Mouse (Mus musculus) heart, adult 11 months (tissue): ENCODE results near the gene Capn2.
A peak's percentile ranks its signal among the peaks of the same experiment; 100 is the strongest.

Source experiments
- DNase-seq: peaks from one replicate; pipeline ENCODE4 v3.0.0; 2022

Capn2 gene

DNA sequence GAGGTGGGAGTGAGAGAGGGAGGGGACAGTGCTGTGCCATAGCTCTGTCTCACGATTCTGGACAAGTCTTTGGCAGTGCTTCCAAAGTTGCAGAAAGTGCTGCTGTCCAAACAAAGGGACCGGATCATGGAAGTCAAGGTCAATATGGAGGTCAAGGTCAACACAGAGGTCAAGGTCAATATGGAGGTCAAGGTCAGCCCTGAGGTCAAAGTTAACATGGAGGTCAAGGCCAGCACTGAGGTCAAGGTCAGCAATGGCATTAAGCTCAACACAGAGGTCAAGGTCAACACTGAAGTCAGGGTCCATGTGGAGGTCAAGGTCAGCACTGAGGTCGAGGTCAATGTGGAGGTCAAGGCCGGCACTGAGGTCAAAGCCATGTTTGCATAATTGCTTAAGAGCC is 16.6 kb downstream of the Capn2 start:
- DNase-seq: no peak

DNA sequence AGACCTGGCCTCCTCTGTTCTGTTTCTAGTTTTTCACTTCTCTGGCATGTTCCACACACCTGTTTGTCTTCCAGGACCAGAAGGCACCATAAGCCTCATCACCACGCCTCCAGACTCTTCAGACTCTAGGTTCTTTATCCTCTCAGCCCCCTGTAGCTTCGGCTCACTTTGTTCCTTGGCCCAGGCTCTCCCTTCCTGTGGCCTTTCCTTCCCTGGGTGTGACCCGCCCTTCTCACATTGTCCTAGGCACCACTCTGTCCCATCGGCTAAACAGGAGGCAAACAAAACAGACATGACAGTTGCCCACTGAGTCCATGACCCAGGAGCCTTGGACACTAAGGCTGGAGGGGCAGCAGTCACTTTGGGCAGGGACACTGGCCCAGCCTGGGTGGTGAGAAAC is 17.2 kb downstream of the Capn2 start:
- peak; percentile 98 for DNase-seq

DNA sequence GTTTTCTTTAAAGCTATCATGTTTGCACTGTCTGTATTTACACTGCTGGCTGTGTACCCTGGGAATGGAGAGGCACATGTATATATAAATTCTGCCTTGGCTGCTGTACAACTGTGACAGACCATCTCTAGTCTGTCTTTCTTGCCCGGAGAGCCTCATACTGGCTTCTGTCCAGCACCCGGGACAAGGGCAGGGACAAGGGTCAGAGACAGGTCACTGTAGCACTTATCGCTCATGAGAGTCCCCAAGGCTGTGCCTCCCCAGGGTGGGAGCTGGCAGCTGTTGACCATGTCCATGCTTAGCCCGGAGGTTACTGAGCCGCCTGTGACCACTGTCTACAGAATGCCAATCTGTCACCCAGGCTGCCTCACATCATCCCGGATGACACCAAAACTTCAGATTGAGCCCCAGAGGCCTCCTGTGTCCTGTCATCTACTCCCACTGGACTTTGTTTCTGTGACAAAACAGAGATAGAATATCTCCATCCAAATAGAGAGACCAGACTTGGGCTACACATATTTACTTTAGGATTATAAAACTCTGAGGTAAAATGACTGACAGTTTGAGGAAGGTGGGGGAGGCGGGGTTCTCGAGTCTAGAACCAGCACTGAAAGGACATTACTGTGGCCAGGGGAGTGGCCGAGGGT is 17.8 kb downstream of the Capn2 start:
- DNase-seq: peak; percentile 97

DNA sequence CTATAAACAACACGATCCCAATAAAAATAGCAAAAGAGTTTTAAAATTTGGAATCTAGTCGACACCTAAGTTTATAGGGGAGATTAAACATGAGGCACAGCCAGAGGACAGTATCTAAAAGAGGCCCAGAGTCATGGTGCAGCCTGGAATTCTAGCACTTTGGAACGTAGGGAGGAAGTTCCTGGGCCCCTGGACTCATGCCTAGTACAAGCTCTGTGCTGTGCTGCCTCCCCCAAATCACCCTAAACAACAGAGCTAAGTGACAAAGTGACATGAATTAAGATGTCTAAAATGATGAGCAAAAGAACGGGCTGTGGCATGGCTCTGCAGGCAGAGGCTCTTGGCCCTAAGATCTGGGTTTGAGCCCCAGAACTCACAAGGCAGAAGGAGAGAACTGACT is 19.7 kb downstream of the Capn2 start:
- DNase-seq: peak; percentile 91

DNA sequence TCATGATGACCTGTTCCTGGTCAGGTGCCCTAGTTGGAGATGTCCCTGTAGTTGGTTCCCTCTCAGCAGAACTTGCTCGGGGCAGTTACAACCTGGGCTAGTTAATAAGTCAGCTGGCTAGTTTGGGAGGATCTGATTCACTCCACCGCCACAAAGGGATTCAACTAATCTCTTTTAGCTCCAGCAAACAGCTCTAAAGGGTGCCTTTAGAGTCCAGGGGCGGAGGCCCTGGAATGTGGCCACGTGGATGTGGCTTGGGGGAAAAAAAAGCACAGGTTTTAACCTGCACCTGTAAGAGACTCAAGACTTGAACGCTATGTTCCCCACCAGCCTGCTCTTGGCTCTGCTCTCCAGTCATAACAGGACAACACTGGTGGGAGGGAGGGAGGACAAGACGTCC is 20.7 kb downstream of the Capn2 start:
- DNase-seq: peak; percentile 86

DNA sequence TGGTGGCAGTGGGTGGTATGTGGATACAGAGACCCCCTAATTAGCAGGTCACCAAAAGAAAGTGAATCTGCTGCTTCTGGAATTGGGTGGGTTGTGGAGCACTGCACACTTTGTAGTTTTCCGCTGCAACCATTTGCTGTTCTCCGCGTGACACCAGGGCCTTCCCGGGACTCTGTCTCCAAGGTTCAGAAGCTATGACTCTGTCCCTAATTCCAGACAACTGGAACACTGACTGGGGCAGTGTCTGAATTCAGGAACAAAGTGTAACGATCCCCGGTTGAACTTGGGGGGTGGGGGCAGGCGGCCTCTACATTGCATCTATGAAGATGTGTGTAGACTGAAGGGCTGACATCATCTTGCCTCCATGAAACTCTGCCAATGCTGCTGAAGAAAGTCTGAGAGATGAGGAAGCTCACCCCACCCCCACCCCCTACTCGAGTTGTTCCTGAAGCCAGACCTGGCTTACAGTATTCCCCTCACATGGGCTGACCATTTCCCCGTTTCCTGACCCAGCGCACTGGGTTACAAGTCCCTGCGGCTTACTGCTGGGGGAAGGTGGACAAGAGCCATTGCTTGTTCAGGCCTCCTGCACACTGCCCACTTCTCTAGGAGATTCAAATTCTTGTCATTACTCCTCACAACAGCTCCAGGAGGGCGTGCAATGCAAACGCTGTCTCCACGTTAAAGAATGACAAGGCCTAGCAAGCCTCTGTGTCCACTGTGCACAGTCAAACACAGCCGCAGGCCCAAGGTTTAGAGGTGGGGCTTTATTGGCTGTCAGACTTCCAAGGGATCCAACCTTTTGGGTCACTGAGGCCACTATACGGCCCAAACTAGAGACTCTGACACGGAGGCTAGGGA is 22.9 kb downstream of the Capn2 start:
- peak; percentile 90 for DNase-seq

DNA sequence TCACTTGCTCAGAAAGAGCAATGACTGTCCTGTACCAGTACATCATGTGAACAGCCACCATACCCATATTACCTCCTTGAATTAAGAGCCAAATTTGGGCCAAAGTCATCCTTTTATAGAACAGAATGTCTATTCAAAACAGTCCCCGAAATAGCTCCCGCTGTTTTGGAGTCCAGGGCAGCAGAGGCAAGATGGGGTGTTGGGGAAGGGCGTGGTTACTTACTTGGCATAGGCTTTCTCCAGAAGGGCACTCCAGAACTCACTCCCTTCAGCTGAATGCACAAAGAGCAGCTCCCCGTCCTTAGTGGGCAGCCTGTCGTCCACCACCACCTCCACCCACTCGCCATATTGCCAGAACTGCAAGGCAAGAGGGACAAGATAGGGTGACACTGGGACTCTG is 25.6 kb downstream of the Capn2 start:
- peak; percentile 92 for DNase-seq

DNA sequence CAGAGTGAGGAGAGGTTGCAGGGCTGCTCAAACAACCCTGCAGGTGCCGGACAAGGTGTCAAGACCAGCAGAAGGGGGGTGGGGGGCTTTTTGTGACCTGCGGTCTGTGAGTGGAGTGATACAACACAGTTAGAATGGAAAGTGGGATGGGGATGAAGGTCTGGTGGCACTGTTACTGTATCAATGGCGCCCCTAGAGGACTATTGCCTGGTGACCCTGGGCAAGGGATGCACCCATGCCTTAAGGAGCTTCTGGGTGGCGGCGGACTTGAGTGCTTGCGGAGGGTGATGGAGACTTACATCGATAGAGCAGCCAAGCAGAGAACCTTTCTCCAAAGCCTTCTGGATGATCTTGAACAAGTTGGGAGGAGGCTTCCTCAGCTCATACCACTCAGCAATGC is 26.8 kb downstream of the Capn2 start:
- no peak for DNase-seq

DNA sequence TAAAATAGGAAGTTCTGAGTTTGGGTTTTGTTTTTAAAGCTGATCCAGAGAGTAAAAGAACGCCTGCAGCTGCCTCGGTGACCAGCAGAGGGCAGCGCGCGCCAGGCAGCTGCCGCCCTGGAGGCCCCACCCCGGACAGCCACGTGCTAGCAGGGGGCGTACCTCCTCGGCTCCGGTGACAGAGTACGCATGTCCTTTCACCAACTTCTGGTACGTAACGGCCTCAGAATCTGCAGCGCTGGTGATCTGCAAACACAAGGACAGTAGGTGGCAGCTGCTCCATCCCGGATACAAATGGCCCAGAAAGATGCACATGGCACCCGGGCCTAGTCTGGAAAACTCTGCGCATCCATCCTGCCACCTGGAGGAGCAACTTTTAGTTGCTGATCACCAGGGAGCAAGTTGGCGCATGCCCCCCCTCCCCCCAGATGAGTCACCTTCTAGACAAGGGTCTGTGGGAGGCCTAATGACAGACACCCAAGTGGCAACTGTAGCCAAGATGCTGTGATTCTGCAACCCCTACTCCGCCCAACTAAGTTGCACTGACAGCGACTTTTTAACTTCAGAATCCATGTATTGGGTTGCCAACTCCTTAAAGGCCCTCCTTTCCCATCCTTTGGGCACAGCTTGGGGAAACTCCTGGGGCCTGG is 27.5 kb downstream of the Capn2 start:
- peak; percentile 99 for DNase-seq

DNA sequence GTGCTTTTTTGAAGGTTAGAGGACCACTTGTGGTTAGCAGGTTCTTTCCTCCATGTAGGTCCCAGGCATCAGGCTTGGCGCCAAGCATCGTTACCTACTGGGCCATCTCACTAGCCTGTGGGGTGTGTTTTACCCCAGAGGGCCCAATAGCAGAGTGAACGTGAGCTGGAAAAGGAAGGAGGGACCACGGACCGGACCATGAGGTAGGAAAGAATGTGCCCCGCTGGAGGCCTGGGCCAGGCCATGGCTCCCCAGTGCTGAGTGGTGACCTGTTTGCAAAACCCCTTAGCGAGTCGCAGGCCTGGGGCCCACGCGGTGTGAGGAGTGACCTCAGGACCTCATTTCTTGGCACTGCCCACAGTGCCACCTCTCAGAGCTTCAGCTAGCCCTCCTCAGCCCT is 28.9 kb downstream of the Capn2 start:
- peak; percentile 90 for DNase-seq

DNA sequence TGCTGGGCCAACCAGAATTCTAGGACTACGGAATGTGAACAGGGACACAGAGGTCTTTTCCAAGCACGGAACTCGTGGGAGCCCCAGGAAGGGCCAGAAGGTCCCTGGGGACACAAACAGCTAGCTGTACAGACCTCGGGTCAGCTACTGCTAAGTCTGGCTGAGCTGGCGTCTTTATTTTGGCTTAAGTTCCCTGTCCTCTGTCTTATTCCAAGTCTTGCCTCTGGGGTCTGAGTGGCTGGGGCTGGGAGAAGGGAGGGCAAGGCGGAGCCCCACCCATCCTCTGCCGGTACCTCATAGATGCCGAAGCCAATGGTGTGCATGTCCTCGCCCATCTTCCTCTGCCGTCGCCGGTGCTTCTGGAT is 33.5 kb downstream of the Capn2 start:
- DNase-seq: peak; percentile 99

DNA sequence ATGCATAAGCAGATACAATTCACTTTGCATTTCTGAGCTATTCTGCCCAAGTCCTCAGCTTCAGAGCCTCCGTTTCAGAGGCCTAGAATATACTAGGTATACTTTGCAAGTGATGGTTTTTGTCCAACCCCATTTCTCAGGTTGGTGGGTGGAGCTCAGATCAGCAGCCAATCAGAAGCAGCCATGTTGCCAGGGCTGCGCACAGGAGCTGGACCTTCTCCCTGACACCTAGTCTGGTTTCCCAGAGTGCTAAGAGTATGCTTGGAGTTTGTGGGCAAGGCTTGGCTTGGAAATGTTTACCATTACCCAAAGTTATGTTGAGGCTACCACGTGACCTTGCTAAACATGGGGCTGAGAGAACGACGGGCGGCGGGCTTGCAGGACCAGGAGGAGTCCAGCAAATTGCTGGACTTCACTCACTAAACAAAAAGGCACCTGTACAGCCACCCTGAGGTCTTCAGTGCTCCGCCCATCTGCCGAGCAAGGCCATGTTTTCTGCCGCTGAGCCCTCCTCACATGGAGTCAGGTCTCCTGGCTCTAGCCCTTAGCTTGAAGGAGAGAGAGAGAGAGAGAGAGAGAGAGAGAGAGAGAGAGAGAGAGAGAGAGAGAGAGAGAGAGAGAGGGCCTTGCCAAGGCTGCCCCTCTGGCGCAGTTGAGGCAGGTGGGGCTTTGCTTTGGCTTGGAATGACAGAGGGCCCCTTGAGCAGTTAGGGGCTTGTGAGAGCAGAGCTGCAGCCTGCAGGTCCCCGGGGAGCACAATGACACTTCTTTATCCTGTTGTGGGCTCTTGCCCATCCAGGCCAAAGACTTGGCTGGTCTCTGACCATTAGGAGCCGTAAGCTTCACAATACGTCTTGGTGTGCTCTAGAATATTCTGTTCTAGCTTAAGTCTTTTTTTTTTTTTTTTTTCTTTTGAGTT is 34.2 kb downstream of the Capn2 start:
- DNase-seq: peak; percentile 90

DNA sequence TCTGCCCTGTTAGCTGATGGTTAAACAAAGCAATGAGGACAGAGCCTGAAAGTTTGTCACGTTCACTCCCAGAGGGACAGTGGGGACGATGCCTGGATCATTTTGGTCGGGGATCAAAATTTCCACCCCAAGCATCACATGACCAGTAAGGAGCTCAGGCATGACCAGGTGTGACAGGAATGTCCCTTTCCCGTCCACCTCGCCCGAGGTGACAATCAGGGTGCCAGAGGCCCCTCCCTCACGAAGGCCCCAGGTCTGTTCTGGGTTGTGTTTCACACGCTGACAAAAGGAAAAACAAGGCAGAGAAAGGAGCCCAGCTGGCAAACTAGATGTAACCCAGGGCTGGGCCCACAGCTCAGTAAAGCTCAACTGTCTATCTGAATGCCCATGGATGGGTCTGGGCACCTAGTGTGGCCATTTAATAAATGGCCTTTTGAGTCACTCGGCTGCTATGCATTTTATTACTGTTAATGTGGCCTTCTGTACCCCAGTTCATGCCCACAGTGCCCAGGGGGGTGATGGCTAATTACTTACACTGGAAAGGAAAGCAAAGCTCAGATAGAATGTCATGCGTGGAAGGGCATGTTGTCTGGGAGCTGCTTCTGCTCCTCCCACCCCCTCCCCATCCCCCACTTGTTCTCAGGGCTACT is 35.6 kb downstream of the Capn2 start:
- DNase-seq: peak; percentile 85

DNA sequence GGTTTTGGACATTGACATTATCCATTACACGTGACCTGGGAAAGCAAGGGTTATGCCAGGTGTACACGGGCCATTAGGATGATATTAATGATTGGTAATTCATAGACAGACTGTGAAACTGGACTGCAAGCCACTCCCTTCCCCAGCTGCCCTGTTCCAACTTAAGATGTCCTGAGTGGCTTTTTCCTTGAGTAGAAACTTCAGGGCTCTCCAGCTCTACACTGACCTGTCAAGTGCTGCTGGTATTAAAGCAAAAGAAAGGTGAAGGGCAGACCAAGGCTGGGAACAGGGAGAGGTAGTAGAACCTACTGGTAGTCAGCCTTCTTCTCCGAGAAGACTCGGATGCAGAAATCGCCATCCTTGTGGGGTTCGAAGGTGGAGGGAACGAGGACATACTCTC is 36.3 kb downstream of the Capn2 start:
- no peak for DNase-seq

DNA sequence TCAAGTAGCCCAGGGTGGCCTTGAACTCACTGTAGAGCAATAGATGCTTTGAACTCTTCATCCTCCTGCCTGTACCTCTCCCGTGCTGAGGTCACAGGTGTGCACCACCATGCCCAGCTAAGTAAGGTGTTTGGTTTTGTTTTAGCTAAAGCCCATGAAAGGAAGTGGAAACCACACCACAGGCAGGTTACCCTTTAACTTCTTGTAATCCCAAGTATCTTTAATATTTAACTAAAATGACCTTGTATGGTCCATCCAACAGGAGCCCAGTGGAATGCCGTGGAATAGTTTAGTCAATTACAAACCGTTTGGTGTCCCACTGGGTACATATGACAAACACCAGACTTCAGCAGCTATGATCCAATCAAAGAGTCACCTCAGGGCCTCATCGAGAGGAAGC is 38.5 kb downstream of the Capn2 start:
- DNase-seq: no peak

DNA sequence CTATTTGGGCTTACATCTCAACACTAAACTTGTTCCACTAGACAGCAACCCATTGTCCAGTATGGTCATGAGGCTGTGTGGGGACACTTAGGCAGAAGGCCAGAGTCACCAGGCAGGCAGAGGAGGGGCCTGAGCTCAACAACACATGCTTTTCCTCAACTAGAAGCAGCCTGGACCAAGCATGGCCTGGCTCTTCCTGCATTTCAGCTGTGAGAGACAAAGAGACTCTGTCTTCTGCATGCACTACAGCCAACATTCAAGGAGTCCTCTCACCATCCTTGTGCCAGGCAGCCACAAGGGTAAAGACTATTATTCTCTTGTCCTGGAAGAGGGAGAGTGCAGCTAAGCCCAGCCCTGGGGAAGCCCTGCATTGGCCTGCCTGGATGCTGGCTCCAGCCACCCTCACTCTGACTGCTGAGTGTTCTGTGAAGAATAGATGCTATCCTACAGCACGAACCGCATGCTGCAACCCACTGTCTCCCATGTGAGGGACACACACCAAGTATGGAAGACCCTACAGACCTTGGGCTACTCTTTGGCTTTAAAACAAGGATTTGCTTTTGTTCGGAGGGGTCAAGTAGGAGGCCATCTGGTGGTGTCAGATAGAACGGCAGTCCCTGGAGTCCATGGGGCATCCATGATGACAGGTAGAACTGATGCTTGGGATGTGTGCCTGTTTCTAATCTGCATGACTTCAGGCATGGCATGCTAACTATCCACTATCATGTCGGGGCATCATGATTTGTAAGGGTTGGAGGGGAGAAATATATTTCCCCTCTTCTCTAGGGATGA is 42.2 kb downstream of the Capn2 start:
- peak; percentile 86 for DNase-seq

DNA sequence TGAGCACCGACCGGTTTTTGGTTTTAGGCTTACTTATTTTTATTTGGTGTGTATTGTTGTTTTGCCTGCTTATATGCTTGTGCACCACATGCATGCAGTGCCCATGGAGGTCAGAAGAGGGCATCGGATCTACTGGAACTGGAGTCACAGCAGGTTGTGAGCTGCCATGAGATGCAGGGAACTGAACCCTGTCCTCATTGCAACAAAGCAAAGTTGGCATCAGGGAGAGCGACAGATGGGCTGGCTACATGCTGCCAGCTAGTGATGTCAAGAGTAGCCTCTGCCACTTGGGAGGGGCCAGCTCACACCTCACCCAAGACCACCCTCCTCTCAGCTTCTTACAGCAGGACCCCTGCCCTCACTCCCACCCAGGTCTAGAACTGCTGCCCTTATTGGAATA is 51.4 kb downstream of the Capn2 start:
- DNase-seq: peak; percentile 87

DNA sequence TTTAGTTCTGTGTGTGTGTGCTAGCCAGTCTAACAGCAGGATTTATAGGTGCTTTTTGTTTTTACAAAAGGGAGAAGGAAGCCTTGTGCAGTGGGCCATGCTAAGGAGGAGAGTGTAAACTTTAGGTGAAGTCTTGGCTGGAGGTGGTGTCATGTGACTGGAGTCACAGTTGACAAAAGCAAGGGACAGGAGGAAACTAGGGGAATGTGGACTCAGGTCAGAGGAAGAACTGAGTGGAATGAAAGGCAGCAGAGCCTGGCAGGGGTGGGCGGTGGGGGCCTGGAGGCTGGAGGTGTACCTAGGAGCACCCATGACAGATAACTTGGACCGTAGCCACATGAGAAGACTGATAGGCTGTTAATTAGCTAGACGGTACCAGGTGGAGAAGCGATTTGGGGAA is 52.1 kb downstream of the Capn2 start:
- peak; percentile 77 for DNase-seq

DNA sequence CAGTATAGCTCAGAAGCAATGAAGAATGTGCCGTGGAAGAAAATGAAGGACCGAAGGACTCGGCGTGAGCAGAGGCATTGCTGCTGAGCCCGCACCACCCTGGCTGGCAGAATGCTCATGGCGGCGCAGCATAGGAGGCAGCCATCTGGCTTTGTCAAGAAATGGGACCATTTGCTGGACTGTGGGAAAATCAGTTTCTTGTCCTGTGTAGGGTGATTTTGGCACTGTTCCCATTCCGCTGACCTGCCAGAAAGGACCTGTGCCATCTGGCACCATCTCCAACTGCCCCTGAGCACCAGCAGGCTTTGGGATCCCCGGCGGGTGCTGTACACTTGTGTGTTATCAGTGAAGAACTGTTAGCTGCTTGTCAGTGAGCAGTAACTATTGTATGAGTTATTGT is 55.6 kb downstream of the Capn2 start:
- peak; percentile 91 for DNase-seq

DNA sequence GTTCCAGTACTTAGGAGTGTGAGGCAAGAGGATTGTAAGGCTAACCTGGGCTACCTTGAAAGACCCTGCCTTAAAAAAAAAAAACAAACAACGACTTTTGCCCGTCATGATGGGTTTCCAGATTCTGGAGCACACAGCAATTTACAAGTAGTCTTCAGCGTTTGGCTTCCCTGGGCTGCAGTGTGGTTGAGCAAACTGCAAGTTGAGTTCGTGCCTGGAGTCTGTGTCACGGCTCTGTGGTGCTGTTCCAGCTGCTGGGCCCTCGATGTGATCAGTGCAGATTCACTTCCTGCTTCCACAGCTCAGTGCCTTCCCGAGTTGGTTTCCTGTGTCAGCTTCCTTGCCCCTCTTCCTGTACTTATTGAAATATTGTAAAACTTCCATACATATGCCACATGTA is 56.1 kb downstream of the Capn2 start:
- DNase-seq: peak; percentile 94
